Mouse (Mus musculus) left cerebral cortex, adult 2 months (tissue): Measurements from ENCODE around the gene Ube2k. TPM values are rescaled to one million over a fixed set of nuclear protein-coding genes. Genes with fewer than 3 reads are reported as not detected.

Experiments
- DNase-seq, 2 experiments: peaks; one replicate each; pipeline ENCODE4 v3.0.0; 2021 to 2022; ENCODE audit warnings: low spot score in 2 of 2, mixed read lengths in 1 of 2; ENCODE audit errors: extremely low spot score in 1 of 2
- H3K27ac ChIP-seq: fragments of 200-600 bp; 2 replicates; pipeline ENCODE4 v1.8.1; 2022
- H3K4me3 ChIP-seq: fragments of 200-600 bp; 2 replicates; pipeline ENCODE4 v1.8.1; 2022
- CTCF ChIP-seq: fragments of 200-600 bp; IDR thresholded peaks from 2 replicates; pipeline ENCODE4 v1.8.1; 2022; ENCODE audit warnings: antibody characterized with exemption, mild to moderate bottlenecking, moderate library complexity
- intact Hi-C: fragments of 180-260 bp; cut with DNase I; formaldehyde crosslinking; loops from one replicate; pipeline ENCODE4 v1.15.1; 2025
- total RNA-seq, 2 experiments: library from RNA; stranded (reverse); gene quantifications; 2 replicates each; pipeline ENCODE4 v1.2.3; 2021

The Ube2k gene
- total RNA-seq, 2 experiments from 2014 or later = 117 to 124 TPM

- H3K27ac ChIP-seq = no peak overlapping the region
- intact Hi-C loops = no loop called here
- H3K4me3 ChIP-seq = no peak overlapping the region
- no peak for TF ChIP-seq CTCF
- no peak for DNase-seq
Measured at GRCm38 (mm10) chr5:65590199-65590598, 53.2 kb downstream of the Ube2k start.

GRCm38 (mm10) chr5:65592421-65592820, 55.4 kb downstream of the Ube2k start:
- intact Hi-C loops = no loop called here
- TF ChIP-seq CTCF = no peak
- H3K4me3 ChIP-seq = no peak overlapping the region
- no peak for DNase-seq
- no peak overlapping the region for H3K27ac ChIP-seq

- no peak overlapping the region for H3K4me3 ChIP-seq
- intact Hi-C loops = no loop called here
Measured at GRCm38 (mm10) chr5:65599681-65600080, 62.6 kb downstream of the Ube2k start.

GRCm38 (mm10) chr5:65606820-65607219, 69.8 kb downstream of the Ube2k start:
- no peak for DNase-seq
- TF ChIP-seq CTCF = no peak
- intact Hi-C loops = no loop called here
- Histone ChIP-seq H3K4me3 (no peak overlapping the region), H3K27ac (no peak overlapping the region)

More at GRCm38 (mm10) chr5:65599681-65600080, 62.6 kb downstream of the Ube2k start:
- no peak for TF ChIP-seq CTCF
- DNase-seq = no peak
- H3K27ac ChIP-seq = no peak overlapping the region

- Histone ChIP-seq H3K27ac (no peak overlapping the region), H3K4me3 (no peak overlapping the region)
- TF ChIP-seq CTCF = no peak
- intact Hi-C loops = no loop called here
- DNase-seq = no peak
Measured at GRCm38 (mm10) chr5:65609769-65610168, 72.7 kb downstream of the Ube2k start.

- H3K27ac ChIP-seq = no peak overlapping the region
- H3K4me3 ChIP-seq = no peak overlapping the region
- intact Hi-C loops = no loop called here
- TF ChIP-seq CTCF = no peak
- DNase-seq = no peak
Measured at GRCm38 (mm10) chr5:65610541-65610940, 73.5 kb downstream of the Ube2k start.

- DNase-seq = no peak
- intact Hi-C loops = no loop called here
- TF ChIP-seq CTCF = no peak
- Histone ChIP-seq H3K27ac (no peak overlapping the region), H3K4me3 (no peak overlapping the region)
Measured at GRCm38 (mm10) chr5:65613152-65613924, 76.3 kb downstream of the Ube2k start.

- intact Hi-C loops = no loop called here
- no peak for TF ChIP-seq CTCF
- Histone ChIP-seq H3K27ac (no peak overlapping the region), H3K4me3 (no peak overlapping the region)
- DNase-seq = no peak
Measured at GRCm38 (mm10) chr5:65624340-65624739, 87.3 kb downstream of the Ube2k start.

- intact Hi-C loops = no loop called here
- DNase-seq = no peak
- TF ChIP-seq CTCF = no peak
- Histone ChIP-seq H3K27ac (no peak overlapping the region), H3K4me3 (no peak overlapping the region)
Measured at GRCm38 (mm10) chr5:65638896-65639295, 101.9 kb downstream of the Ube2k start.

Other genes starting within 250 kb of the Ube2k start
- gene Rfc1, start 201.6 kb upstream of the Ube2k start, total RNA-seq = 10 to 100 TPM; 27.7 to 28.0 TPM
- gene Klb, start 188.9 kb upstream of the Ube2k start, total RNA-seq = under 1 TPM; 0.33 to 0.54 TPM
- gene Rpl9, start 145.8 kb upstream of the Ube2k start, total RNA-seq = 100 to 1,000 TPM; 699 to 738 TPM
- gene Lias, start 145.7 kb upstream of the Ube2k start, total RNA-seq = 10 to 100 TPM; 29.0 to 36.9 TPM
- 10 to 100 TPM; 25.2 to 30.1 TPM for gene Ugdh, start 101.3 kb upstream of the Ube2k start, total RNA-seq
- gene Gm43552, start 44.4 kb upstream of the Ube2k start, total RNA-seq = not detected
- 100 to 1,000 TPM; 156 to 163 TPM for gene Smim14, start within 50 bp of the Ube2k start, total RNA-seq
- gene Pds5a, start 161.0 kb downstream of the Ube2k start, total RNA-seq = 10 to 100 TPM; 77.8 to 79.1 TPM
- 1 to 10 TPM; 6.4 to 7.7 TPM for gene N4bp2, start 226.3 kb downstream of the Ube2k start, total RNA-seq